Mouse (Mus musculus) thymus, postnatal 0 days (tissue): ENCODE data around the gene Susd4. TPM values are rescaled to one million over a fixed set of nuclear protein-coding genes. Genes with fewer than 3 reads are reported as not detected.
A peak's percentile ranks its signal among the peaks of the same experiment; 100 is the strongest.

Source experiments
- DNase-seq: peaks from one replicate; pipeline ENCODE4 v3.0.0-alpha.2; 2015; ENCODE audit warnings: low spot score
- polyA plus RNA-seq: library from polyadenylated mRNA; unstranded; fragments of >200 nt; fragmentation: Nextera tagmentation; extraction: Ambion mirVana; gene quantifications from 2 replicates; pipeline ENCODE4 v1.2.1, GENCODE M21; 2015

Gene Susd4
- polyA plus RNA-seq, 1 experiment from 2014 or later: 9.3 TPM

DNA sequence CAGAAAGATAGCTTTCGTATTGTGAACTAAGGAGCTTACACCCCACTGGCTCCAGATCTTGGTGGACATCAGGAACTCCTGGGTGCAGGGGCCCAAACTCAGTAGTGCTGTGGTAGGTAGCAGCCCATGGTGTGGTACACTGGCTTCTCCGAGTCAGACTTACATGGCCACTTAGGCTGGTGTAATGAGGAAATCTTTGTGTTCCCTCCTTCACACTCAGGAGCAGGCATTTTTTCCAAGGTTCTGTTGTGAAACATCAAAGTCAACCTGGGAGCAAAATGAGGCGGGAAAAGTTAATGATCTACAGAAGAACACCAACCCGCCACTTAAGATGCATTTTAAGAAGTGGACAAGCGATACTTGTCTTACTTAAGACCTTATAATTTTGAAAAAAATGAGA is 21.8 kb downstream of the Susd4 start:
- no peak for DNase-seq

- no peak for DNase-seq
Observed at GRCm38 (mm10) chr1:182787030-182787429, 23.4 kb downstream of the Susd4 start.

- no peak for DNase-seq
Observed at GRCm38 (mm10) chr1:182788896-182789295, 25.2 kb downstream of the Susd4 start.

GRCm38 (mm10) chr1:182792521-182793071 is 28.9 kb downstream of the Susd4 start:
- DNase-seq: peak; percentile 77

- no peak for DNase-seq
Observed at GRCm38 (mm10) chr1:182794221-182794620, 30.6 kb downstream of the Susd4 start.

DNA sequence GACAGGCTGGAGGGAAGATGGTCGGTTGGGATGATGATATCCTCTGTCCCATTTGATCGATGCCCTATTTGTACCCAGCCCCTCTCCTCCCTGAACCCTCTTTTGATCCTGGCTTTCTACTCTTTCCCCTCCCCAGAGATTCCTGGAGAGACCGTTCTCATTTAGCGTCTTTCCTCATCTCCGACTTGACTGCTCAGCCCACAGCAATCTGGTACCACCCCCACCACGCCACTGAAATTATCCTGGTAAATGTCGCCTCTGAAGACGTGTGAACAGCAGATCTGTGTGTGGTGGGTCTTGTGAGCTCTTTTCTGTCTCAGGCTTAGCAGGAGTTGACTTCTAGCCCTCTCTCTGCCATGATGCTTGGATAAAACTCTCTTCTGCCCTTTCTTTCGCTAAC is 31.0 kb downstream of the Susd4 start:
- DNase-seq: no peak

DNA sequence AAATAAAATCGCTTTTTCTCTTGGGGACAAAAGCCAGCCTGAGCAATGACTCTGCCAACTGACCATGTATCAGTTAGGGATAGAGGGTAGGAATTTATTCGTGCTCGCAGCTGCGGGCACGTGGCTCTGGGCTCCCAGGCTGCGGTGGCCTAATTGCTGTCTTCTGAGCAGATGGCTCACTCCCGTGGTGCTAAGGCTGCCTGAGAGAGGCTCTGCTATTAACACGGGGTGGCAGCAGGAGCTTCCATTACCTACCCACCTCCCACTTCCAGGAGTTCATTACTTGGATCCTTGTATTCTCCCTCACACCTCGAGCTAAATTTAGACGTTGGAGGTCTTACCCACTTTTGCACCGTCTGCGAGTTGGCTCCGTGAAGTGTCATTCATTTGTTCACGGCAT is 33.4 kb downstream of the Susd4 start:
- DNase-seq: no peak

DNA sequence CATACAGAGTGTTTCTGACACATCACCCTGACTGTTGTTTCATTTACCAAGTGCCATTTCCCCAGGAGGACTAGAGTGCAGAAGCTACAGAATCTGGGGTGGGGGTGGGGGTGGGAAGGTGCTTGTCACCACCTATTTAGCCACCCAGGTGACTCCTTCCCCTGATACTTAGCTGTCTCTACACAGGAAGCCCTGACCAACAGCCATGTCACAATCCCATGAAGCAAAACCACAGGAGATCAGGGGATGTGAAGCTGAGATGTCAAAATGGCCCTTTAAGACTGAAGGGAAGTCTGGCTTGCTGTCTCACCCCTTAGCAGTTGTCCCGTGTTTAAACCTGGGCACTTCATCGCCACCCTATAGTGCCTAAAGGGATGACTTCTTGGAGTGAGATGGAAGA is 37.9 kb downstream of the Susd4 start:
- DNase-seq: no peak

- no peak for DNase-seq
Observed at GRCm38 (mm10) chr1:182802891-182803290, 39.2 kb downstream of the Susd4 start.

DNA sequence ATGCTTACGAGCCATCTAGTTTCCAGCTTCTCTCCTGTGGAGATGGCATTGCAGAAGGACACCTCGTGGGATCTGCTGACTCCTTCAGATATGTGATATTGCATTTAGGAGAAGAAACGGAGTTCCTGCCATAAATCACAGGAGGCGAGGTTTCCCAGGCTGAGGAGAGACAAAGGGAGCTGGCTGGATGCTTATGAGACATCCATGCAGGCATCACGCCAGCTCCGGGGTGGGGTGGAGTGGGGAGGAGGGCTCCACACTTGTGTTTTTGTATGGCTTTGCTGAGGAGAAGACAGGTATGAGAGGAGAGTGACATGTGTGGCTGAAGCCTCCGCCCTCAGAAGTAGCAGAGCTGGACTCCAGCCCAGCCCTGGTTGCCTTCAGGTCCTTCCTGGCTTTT is 50.3 kb downstream of the Susd4 start:
- DNase-seq: no peak

DNA sequence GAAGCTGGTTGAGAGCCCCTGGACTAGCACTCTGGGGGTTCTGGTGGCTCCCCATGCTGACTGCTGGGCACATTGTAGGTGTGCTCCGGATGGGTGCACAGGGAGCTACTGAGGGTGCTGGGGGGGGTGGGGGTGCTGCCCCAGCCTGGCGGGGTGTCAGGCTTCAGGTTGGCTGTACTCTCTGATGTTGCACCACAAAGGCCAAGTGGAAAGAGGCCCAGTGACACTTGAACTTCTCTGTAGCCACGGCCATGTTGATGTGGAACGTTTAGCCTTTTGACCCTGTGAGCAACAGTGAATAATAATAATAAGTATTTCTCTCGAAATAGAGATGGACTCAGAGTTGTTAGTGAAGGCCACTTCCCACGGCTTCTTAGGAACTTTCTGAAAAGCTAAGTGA is 50.9 kb downstream of the Susd4 start:
- DNase-seq: no peak

GRCm38 (mm10) chr1:182817106-182817505 is 53.4 kb downstream of the Susd4 start:
- no peak for DNase-seq

- DNase-seq: no peak
Observed at GRCm38 (mm10) chr1:182817624-182818023, 54.0 kb downstream of the Susd4 start.

- DNase-seq: no peak
Observed at GRCm38 (mm10) chr1:182818931-182819330, 55.3 kb downstream of the Susd4 start.

DNA sequence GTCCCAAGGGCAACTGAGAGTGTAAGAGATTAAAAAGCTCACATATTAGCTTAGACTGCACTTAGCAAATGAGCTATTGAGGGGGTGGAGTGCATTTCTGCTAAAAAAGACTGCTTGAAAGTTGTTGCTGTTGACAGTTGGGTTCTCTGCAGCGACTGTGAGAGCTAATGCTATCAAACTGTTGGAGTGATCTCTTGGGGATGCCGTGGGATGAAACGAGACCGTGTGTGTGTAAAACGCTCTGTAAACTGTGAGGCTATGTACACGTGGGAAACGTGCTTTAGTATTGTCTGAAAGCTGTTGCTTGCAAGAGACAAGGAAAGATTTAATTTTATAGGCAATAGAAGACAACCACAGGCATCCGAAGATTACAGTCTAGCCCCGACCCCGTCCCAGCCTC is 59.1 kb downstream of the Susd4 start:
- no peak for DNase-seq

DNA sequence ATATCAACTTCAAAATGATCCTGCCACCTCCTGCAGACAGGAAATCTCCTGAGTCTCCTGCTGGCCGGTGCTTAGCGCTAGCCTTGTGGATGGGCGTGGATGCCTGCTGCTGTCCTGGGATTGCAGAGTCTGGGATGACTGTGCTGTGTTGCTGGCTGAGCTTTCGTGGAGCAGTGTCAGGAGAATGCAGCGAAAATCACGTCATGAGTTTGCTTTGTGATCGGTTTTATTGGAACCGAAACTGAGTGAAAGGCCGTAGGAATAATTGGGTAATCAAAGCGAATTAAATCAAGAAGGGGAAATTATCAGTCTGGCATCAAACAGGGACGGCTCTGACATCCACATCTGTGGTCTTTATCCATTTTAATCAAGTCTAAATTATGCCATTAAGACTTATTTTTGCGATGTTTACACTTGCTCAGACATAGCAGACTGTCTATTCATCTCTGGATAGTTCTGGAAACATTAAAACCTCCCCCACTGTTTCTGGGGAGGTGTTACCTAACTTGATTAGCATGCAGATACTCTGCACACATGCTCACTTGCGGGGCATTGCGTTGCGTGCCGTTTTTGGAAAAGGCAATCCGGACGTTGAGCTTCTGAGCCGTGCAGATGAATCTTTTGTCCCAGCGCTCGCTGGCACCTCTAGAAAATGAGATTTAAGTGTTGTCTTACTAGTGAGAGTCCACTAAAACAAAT is 60.2 kb downstream of the Susd4 start:
- no peak for DNase-seq

DNA sequence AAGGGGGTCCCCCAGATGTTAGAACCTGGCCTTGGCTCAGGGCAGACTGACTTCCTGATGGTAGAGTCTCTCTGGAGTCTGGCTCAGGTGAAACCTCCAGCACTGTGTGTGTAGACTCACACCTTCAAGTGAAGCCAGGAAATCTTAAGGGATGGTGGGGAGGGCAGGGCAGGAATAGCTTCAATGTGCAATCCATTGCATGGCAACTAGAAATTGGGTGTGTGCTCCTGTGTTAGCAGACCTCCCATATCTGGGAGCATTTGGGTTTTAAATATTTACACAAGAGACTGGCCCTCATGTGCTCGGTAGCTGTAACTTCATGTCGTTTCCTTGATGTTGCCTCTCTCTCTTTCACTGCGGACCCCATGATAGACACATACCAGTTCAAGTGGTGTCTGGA is 62.9 kb downstream of the Susd4 start:
- no peak for DNase-seq

DNA sequence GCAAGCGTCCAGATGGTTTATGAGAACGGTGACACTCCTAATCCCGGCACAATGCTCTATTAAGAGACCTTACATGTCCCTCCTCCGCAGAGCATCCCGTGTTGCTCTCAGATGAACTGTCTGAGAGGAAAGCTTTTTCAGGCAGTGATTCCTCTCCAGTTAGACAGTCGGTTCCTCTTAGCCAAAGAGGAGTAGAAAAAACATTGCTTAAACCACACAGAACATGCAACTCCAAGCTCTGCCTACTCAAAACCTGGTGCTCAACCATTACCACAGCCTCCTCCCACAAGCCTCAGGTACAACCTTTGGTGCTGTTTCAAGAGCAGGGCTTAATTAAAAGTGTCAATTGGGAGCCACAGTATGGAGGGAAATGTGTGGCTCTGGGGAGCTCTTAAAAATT is 74.4 kb downstream of the Susd4 start:
- no peak for DNase-seq

DNA sequence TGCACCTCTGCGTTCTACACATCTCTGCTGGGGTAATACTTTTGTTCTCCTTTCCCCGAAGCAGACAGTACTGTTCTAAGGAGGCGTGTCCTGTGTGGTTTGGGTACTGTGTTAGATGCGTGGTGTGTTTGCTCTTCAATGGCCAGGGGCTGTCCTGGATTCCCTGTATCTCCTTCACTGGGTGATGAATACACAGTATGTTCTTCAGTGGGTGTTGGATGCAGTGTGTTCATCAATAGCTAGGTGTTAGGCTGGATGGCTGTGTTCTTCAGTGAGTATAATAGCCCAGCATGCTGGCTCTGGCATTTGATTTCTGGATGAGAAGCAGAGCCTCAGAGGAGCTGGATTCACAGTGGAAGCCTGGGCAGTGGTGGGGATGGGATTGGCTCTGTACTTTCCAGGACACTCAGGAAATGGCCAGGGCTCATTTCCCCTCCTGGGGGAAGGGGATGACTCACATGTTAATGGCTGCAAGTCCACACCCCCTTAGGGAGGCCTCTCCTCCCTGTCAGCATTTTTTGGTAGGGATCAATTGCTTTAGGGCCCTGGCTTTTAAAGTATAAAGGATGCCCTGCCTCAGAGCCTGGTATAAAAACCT is 75.8 kb downstream of the Susd4 start:
- DNase-seq: no peak

- no peak for DNase-seq
Observed at GRCm38 (mm10) chr1:182840011-182840410, 76.4 kb downstream of the Susd4 start.

GRCm38 (mm10) chr1:182840606-182841005 is 76.9 kb downstream of the Susd4 start:
- no peak for DNase-seq

- DNase-seq: no peak
Observed at GRCm38 (mm10) chr1:182849556-182849955, 85.9 kb downstream of the Susd4 start.

GRCm38 (mm10) chr1:182850080-182850479 is 86.4 kb downstream of the Susd4 start:
- DNase-seq: no peak
